Mouse (Mus musculus) macrophage (primary cell): ENCODE measurements around the gene Tsfm. TPM values are rescaled to one million over a fixed set of nuclear protein-coding genes. Genes with fewer than 3 reads are reported as not detected.

ENCODE experiments used
- polyA plus RNA-seq: library from polyadenylated mRNA; stranded (reverse); fragments of 250-400 nt; gene quantifications from 3 replicates; pipeline ENCODE4 v1.2.4, GENCODE M21; 2018; ENCODE audit warnings: inconsistent platforms

The Tsfm gene
- polyA plus RNA-seq, 1 experiment from 2014 or later, result 4.9 TPM

Other genes with a start within 250 kb of the Tsfm start
- gene Atp23, start 129.5 kb downstream of the Tsfm start, polyA plus RNA-seq, result 3.6 to 7.7 TPM (median 7.0 TPM) in 3 replicates
- 21.1 to 77.3 TPM (median 33.3 TPM) in 3 replicates for gene Ctdsp2, start 52.1 kb downstream of the Tsfm start, polyA plus RNA-seq
- gene Avil, start 30.1 kb downstream of the Tsfm start, polyA plus RNA-seq, result not detected in 3 replicates
- 3.0 to 14.9 TPM (median 4.6 TPM) in 3 replicates for gene Mettl1, start 10.6 kb upstream of the Tsfm start, polyA plus RNA-seq
- not detected in 3 replicates for gene Eef1akmt3, start 10.7 kb upstream of the Tsfm start, polyA plus RNA-seq
- not detected in 3 replicates for gene Cyp27b1, start 17.4 kb upstream of the Tsfm start, polyA plus RNA-seq
- 1.4 to 1.6 TPM (median 1.5 TPM) in 3 replicates for gene March9, start 29.3 kb upstream of the Tsfm start, polyA plus RNA-seq
- 131 to 178 TPM (median 145 TPM) in 3 replicates for gene Cdk4, start 32.7 kb upstream of the Tsfm start, polyA plus RNA-seq
- gene Tspan31, start 39.4 kb upstream of the Tsfm start, polyA plus RNA-seq, result 104 to 129 TPM (median 119 TPM) in 3 replicates
- gene Agap2, start 44.4 kb upstream of the Tsfm start, polyA plus RNA-seq, result 0.25 to 0.89 TPM (median 0.42 TPM) in 3 replicates
- gene Os9, start 90.3 kb upstream of the Tsfm start, polyA plus RNA-seq, result 173 to 355 TPM (median 215 TPM) in 3 replicates
- 37.2 to 59.2 TPM (median 48.4 TPM) in 3 replicates for gene B4galnt1, start 134.4 kb upstream of the Tsfm start, polyA plus RNA-seq
- 1.2 TPM in 1 of 3 replicates, not detected in the others for gene Slc26a10, start 149.8 kb upstream of the Tsfm start, polyA plus RNA-seq
- gene Arhgef25, start 159.2 kb upstream of the Tsfm start, polyA plus RNA-seq, result not detected in 3 replicates
- 10.9 to 46.7 TPM (median 15.1 TPM) in 3 replicates for gene Dtx3, start 164.9 kb upstream of the Tsfm start, polyA plus RNA-seq
- 33.0 to 42.7 TPM (median 40.2 TPM) in 3 replicates for gene Pip4k2c, start 180.7 kb upstream of the Tsfm start, polyA plus RNA-seq
- 0.61 to 0.67 TPM (median 0.63 TPM) in 3 replicates for gene Kif5a, start 232.5 kb upstream of the Tsfm start, polyA plus RNA-seq
- 110 to 121 TPM (median 112 TPM) in 3 replicates for gene Dctn2, start 235.5 kb upstream of the Tsfm start, polyA plus RNA-seq